Mouse (Mus musculus) testis, adult 2 months (tissue): Measurements from ENCODE around the gene Agxt. TPM values are rescaled to one million over a fixed set of nuclear protein-coding genes. Genes with fewer than 3 reads are reported as not detected.
A peak's percentile ranks its signal among the peaks of the same experiment; 100 is the strongest.

Source experiments
- H3K27ac ChIP-seq: fragments of 200-500 bp; 2 replicates; pipeline ENCODE4 v1.5.1; 2012; ENCODE audit warnings: low read depth, low read length; ENCODE audit not compliant: control insufficient read depth, insufficient read depth
- H3K27me3 ChIP-seq: fragments of 200-500 bp; 2 replicates; pipeline ENCODE4 v1.6.1; 2012; ENCODE audit warnings: mild to moderate bottlenecking, low read length, moderate library complexity; ENCODE audit not compliant: control insufficient read depth, insufficient read depth
- H3K36me3 ChIP-seq: fragments of 200-500 bp; 2 replicates; pipeline ENCODE4 v1.6.1; 2012; ENCODE audit warnings: mild to moderate bottlenecking, low read length; ENCODE audit not compliant: control insufficient read depth, insufficient read depth
- H3K4me1 ChIP-seq: fragments of 200-500 bp; 2 replicates; pipeline ENCODE4 v1.6.1; 2012; ENCODE audit warnings: low read length; ENCODE audit not compliant: control insufficient read depth, insufficient read depth
- H3K4me3 ChIP-seq: fragments of 200-500 bp; 2 replicates; pipeline ENCODE4 v1.5.1; 2012; ENCODE audit warnings: low read depth, mild to moderate bottlenecking, low read length, moderate library complexity, mixed read lengths; ENCODE audit not compliant: control insufficient read depth
- CTCF ChIP-seq: fragments of 200-500 bp; IDR thresholded peaks from 2 replicates; pipeline ENCODE4 v1.5.1; 2012; ENCODE audit warnings: low read depth, mild to moderate bottlenecking, inconsistent platforms, low read length, moderate library complexity; ENCODE audit not compliant: control insufficient read depth, insufficient read depth, insufficient replicate concordance
- POLR2A ChIP-seq: fragments of 200-500 bp; IDR thresholded peaks from 2 replicates; pipeline ENCODE4 v1.6.1; 2012; ENCODE audit warnings: low read depth, mild to moderate bottlenecking, inconsistent platforms, low read length, moderate library complexity; ENCODE audit not compliant: control insufficient read depth
- polyA plus RNA-seq: library from polyadenylated mRNA; depleted of rRNA; stranded (reverse); fragments of >200 nt; gene quantifications from 2 replicates; pipeline ENCODE4 v1.2.3, GENCODE M21; 2012; rRNA removed

Gene Agxt
- not detected in 2 replicates for polyA plus RNA-seq

- TF ChIP-seq CTCF: no peak
- no peak for TF ChIP-seq POLR2A
- Histone ChIP-seq H3K4me3 (no peak within 1 kb of the TSS), H3K4me1 (no peaks in the 10 kb centered on the region), H3K27ac (no peak within 1 kb of the TSS), H3K27me3 (no peaks in the 10 kb centered on the region), H3K36me3 (no peaks in the 10 kb centered on the region)
These were observed at the start of gene Agxt for GRCm38 (mm10) chr1:93135036-93135526. Gene Agxt (plus strand): TSS chr1:93135240.

GRCm38 (mm10) chr1:93092582-93092981, 42.5 kb upstream of the Agxt start:
- TF ChIP-seq CTCF: no peak
- no peak for TF ChIP-seq POLR2A
- no peaks in the 10 kb centered on the region for H3K36me3 ChIP-seq
- no peaks in the 10 kb centered on the region for H3K4me1 ChIP-seq
- no peak overlapping the region for H3K4me3 ChIP-seq
- H3K27me3 ChIP-seq: no peaks in the 10 kb centered on the region
- H3K27ac ChIP-seq: no peak overlapping the region

- no peaks in the 10 kb centered on the region for H3K36me3 ChIP-seq
- H3K4me3 ChIP-seq: no peak overlapping the region
- no peaks in the 10 kb centered on the region; the same call in 1 of the 2 replicates for H3K27me3 ChIP-seq
- no peak overlapping the region for H3K27ac ChIP-seq
- peaks cover 15% of the 10 kb centered on the region for H3K4me1 ChIP-seq
- no peak for TF ChIP-seq CTCF
- TF ChIP-seq POLR2A: no peak
These were observed 36.1 kb upstream of the Agxt start for GRCm38 (mm10) chr1:93098956-93099355.

GRCm38 (mm10) chr1:93100243-93100575, 34.8 kb upstream of the Agxt start:
- Histone ChIP-seq H3K4me3 (peak overlapping the region; percentile 4), H3K27me3 (no peaks in the 10 kb centered on the region; the same call in 1 of the 2 replicates), H3K36me3 (no peaks in the 10 kb centered on the region), H3K27ac (no peak overlapping the region), H3K4me1 (peaks cover 15% of the 10 kb centered on the region)
- no peak for TF ChIP-seq POLR2A
- TF ChIP-seq CTCF: no peak

- no peak for TF ChIP-seq POLR2A
- TF ChIP-seq CTCF: no peak
- H3K27me3 ChIP-seq: no peaks in the 10 kb centered on the region; the same call in 1 of the 2 replicates
- H3K27ac ChIP-seq: no peak overlapping the region
- H3K4me3 ChIP-seq: peak overlapping the region; percentile 4
- H3K36me3 ChIP-seq: no peaks in the 10 kb centered on the region
- H3K4me1 ChIP-seq: peaks cover 15% of the 10 kb centered on the region
These were observed 34.2 kb upstream of the Agxt start for GRCm38 (mm10) chr1:93100576-93101491.

- Histone ChIP-seq H3K36me3 (no peaks in the 10 kb centered on the region), H3K27ac (no peak within 1 kb of the TSS), H3K4me1 (peaks cover 15% of the 10 kb centered on the region), H3K4me3 (peak within 1 kb of the TSS; percentile 11), H3K27me3 (no peaks in the 10 kb centered on the region; the same call in 1 of the 2 replicates)
- TF ChIP-seq POLR2A: no peak
- no peak for TF ChIP-seq CTCF
These were observed 33.4 kb upstream of the Agxt start, which contains the start of gene Kif1a for GRCm38 (mm10) chr1:93101571-93102061. Gene Kif1a (minus strand): TSS chr1:93101951.

GRCm38 (mm10) chr1:93102700-93103099, 32.3 kb upstream of the Agxt start:
- no peak overlapping the region for H3K27ac ChIP-seq
- H3K4me3 ChIP-seq: no peak overlapping the region
- H3K36me3 ChIP-seq: no peaks in the 10 kb centered on the region
- peaks cover 15% of the 10 kb centered on the region for H3K4me1 ChIP-seq
- no peak for TF ChIP-seq CTCF
- TF ChIP-seq POLR2A: no peak
- no peaks in the 10 kb centered on the region; the same call in 1 of the 2 replicates for H3K27me3 ChIP-seq
